Mouse (Mus musculus) kidney, adult 9 months (tissue): Measurements from ENCODE around the gene Spryd3.
"Not testable (repeated sequence)": the region's sequence is repeated elsewhere in the genome, so short reads cannot be mapped to it uniquely, and the experiment has no call there.

Experiments used
- DNase-seq: peaks from one replicate; pipeline ENCODE4 v3.0.0; 2022

Gene Spryd3

GRCm38 (mm10) chr15:102097991-102098555 lies 38.0 kb downstream of the Spryd3 start:
- DNase-seq = no peak

- DNase-seq = no peak
Measured at GRCm38 (mm10) chr15:102097147-102097915, 38.7 kb downstream of the Spryd3 start.

- DNase-seq = no peak
Measured at GRCm38 (mm10) chr15:102094988-102095387, 41.0 kb downstream of the Spryd3 start.

- DNase-seq = no peak
Measured at GRCm38 (mm10) chr15:102094157-102094556, 41.9 kb downstream of the Spryd3 start.

- no peak for DNase-seq
Measured at GRCm38 (mm10) chr15:102092222-102092621, 43.8 kb downstream of the Spryd3 start.

GRCm38 (mm10) chr15:102091688-102092087 lies 44.3 kb downstream of the Spryd3 start:
- DNase-seq = no peak

- DNase-seq = no peak
Measured at GRCm38 (mm10) chr15:102091063-102091679, 44.9 kb downstream of the Spryd3 start.

- no peak for DNase-seq
Measured at GRCm38 (mm10) chr15:102089914-102090585, 46.0 kb downstream of the Spryd3 start.

- no peak for DNase-seq
Measured at GRCm38 (mm10) chr15:102083028-102083427, 53.0 kb downstream of the Spryd3 start.

- DNase-seq = peak; percentile 83
Measured at GRCm38 (mm10) chr15:102082148-102082547, 53.9 kb downstream of the Spryd3 start.

GRCm38 (mm10) chr15:102080429-102080828 lies 55.6 kb downstream of the Spryd3 start:
- no peak for DNase-seq

- not testable (repeated sequence) for DNase-seq
Measured at GRCm38 (mm10) chr15:102079924-102080323, 56.1 kb downstream of the Spryd3 start.

- no peak for DNase-seq
Measured at GRCm38 (mm10) chr15:102079221-102079620, 56.8 kb downstream of the Spryd3 start.

- no peak for DNase-seq
Measured at GRCm38 (mm10) chr15:102077111-102077677, 58.8 kb downstream of the Spryd3 start.

- no peak for DNase-seq
Measured at GRCm38 (mm10) chr15:102074876-102075585, 61.0 kb downstream of the Spryd3 start.

- peak; percentile 69 for DNase-seq
Measured at GRCm38 (mm10) chr15:102074070-102074731, 61.8 kb downstream of the Spryd3 start.

- peak; percentile 100 for DNase-seq
Measured at GRCm38 (mm10) chr15:102073559-102074069, 62.4 kb downstream of the Spryd3 start, which contains the start of gene Eif4b. Eif4b (plus strand) TSS chr15:102073773.

- DNase-seq = no peak
Measured at GRCm38 (mm10) chr15:102072963-102073558, 63.0 kb downstream of the Spryd3 start.

GRCm38 (mm10) chr15:102070476-102071467 lies 65.3 kb downstream of the Spryd3 start:
- DNase-seq = no peak
